Mouse (Mus musculus) inflammation-experienced regulatory T-cells, adult 6 months (primary cell): ENCODE data around the gene Camkmt. TPM values are rescaled to one million over a fixed set of nuclear protein-coding genes. Genes with fewer than 3 reads are reported as not detected.

Experiments
- ATAC-seq: one replicate; pipeline ENCODE4 v1.8.0; 2017
- polyA plus RNA-seq, 3 experiments: library from polyadenylated mRNA; unstranded; fragments of 100-300 nt; shearing (Covaris generic); gene quantifications; one replicate each; pipeline ENCODE4 v1.2.1; 2017

The Camkmt gene
- polyA plus RNA-seq, 3 experiments from 2014 or later, result 5.6 to 10.0 (median 10.0) TPM

- ATAC-seq, result no peak
Observed at GRCm38 (mm10) chr17:85171951-85172350, 81.6 kb downstream of the Camkmt start.

- ATAC-seq, result no peak
Observed at GRCm38 (mm10) chr17:85177231-85177630, 86.9 kb downstream of the Camkmt start.

GRCm38 (mm10) chr17:85180471-85181060 lies 90.2 kb downstream of the Camkmt start:
- no peak for ATAC-seq

DNA sequence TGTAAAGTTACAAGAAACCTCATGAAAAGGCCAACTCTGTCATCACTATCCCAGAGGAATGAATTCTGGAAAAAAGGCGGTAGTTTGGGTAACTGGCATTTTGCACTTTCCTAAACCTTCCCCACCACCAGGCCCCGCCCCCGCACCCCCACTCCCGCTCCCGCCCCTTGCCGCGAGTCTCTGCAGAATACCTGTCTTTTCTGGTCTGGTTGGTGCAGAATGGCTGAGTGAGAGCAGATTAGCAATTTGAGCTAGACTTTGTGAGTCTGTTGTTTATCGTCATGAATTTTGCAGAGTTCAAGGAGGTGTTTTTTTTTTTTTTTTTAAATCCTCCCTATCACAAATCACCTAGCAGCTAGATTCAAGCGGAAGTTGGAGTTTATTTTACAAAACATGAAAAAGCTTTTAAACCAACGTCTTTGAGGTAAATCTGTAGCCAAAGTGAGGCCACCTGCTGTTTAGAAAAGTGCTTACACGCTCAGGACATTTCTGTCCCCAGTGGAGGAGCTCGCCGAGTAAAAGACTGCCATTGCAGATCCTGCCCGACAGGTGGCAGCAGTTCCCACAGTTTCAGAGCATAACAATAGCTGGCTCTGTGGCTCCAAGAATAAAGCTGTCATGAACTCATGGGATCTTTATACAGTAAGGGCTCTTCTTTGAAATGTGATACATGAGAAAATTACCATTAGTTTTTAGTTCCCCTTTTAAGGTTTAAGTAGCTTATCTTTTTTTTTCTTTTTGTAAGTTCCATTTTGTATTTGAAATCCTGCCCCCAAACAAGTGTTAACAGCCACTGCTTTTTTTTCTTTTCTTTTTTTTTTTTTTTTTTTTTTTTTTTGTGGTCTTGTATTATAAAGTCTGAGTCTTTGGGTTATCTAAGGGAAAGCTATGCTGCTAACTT lies 99.1 kb downstream of the Camkmt start:
- peak; percentile 97 for ATAC-seq

- no peak for ATAC-seq
Observed at GRCm38 (mm10) chr17:85190128-85190435, 99.7 kb downstream of the Camkmt start.

- no peak for ATAC-seq
Observed at GRCm38 (mm10) chr17:85193294-85193693, 102.9 kb downstream of the Camkmt start.

DNA sequence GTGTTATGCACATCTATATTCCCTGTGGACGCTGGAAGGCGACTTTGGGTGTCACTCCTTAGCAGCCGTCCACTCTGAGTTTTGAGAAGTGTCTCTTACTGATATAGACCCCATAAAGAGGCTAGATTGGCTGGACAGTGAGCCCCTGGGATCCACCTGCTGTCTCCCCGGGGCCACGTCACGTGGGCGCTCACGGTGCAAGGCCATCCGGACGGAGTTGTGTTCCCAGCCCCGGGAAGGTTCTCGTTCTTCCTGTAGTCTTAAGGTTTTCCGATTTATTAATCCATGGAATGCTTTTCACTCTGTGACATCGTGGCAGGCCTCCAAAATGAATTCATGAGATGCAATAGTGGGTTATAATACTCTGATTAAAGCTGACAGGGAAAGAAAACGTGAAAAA lies 108.4 kb downstream of the Camkmt start:
- no peak for ATAC-seq

- ATAC-seq, result no peak
Observed at GRCm38 (mm10) chr17:85199321-85199720, 109.0 kb downstream of the Camkmt start.

GRCm38 (mm10) chr17:85218054-85218453 lies 127.7 kb downstream of the Camkmt start:
- ATAC-seq, result no peak

DNA sequence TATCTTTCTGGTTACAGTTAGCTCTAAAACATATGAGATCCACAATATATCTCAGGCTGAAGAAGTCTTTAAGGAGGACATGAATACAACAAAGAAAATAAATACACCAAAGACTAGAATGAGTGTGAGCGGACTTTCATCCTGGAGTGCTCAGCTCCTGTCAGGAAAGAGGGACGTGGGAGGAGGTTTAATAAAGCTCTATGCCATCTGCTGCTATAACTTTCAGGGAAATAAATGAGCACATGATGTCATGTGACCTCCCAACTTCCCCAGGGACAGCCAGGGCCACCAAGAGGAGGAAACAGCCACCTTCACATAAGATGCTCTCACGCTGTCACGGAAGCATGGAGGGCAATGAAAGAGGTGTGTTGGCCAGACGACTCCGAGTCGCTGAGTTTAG lies 151.8 kb downstream of the Camkmt start:
- no peak for ATAC-seq

DNA sequence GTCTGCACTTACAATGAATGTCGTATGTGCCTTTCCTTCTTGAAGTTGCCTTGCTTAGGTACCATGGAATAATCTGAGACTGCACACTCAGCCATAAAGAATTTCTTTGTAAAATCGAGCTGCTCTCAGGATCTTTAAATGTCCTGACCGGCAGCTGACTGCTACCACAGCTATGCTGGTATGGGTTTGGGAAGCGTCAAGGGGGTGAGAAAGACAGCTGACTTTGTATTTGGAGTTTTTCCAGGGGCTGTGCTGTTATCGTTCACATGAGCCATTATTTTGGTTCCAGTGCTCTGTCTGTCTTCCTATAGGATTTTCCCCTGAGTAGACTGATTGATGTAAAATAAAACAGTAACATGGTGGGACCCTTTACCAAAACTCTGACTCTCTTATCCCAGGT lies 158.6 kb downstream of the Camkmt start:
- ATAC-seq, result no peak

DNA sequence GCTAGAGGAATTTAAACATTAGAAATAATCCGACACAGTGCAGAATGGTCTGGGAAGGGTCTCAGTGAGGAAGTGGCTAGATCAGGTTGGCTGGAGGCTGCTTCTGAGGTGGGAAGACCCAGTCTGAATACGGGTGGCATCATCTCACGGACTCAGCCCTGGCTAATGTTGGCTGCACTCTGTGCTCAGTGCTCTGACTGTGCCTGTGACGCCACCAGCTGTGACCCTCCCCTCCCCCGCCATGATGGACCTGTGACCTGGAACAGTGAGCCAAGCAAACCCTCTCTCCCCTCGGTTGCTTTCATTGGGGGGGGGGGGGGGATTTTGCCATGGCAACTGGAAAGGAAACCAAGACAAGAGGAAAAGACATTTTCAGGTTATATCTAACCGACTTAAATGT lies 159.4 kb downstream of the Camkmt start:
- ATAC-seq, result no peak

DNA sequence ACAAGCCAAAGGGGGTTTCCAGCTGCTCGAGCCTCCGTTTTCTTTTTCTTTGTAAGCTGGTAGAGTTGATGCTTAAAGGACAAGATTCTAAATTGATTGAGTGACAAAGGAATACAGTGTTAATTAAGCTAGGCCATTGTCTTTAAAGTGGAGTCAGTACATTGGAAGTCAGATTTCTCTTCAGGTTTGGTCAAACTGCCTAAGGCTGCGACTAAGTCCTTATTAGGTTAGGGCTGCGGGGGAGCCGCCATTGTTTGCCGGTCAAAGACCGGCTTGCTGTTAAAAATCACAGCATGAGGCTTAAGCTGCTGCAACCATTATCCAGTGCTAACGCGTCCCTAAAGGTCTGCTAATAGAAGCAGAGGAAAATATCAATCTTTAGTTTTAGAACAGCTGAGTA lies 166.6 kb downstream of the Camkmt start:
- no peak for ATAC-seq

DNA sequence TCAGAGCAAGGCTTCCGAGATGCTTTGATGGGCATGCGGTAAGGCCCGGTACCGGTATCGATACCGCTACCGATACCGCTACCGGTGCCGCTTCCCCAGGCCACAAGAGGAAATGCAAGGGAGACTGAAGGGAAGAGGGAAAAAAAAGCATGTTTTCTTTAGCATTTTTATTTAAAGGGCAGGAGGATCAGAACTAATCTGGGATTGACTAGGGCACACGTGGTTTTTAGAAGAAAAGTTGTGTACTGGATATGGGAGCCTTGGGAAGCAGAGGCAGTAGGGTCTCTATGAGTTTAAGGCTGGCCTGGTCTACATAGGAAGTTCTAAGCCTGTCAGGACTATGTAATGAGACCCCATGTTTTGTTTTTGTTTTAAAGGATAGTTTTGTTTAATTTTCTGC lies 167.0 kb downstream of the Camkmt start:
- no peak for ATAC-seq

- ATAC-seq, result no peak
Observed at GRCm38 (mm10) chr17:85258703-85259341, 168.5 kb downstream of the Camkmt start.

DNA sequence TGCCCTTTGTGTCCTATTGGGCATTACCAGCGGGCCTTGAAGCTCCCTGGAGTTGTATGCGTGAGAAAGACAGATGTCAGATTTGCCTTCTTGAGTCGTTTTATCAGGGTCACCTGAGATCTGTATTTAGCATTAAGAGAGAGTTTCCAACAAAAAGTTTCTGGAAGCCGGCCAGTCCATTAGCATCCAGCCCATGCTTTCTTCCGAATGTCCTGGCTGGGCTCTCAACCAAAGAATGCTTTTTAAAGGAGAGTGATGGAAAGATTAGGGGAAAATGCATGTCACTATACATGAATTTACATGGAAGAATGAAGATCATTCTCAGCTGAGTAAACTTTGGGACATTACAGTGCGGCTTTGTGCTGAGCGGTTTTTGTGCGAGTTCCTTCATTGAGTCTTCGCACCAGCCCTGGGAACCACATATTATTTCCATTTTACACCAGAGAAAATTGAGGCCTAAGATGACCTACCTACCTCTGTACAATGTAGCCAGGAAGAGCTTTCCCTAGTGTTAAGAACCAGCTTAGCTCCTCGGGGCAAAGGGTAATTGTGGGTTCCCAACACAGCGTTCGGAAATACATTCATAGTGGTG lies 176.6 kb downstream of the Camkmt start:
- no peak for ATAC-seq

DNA sequence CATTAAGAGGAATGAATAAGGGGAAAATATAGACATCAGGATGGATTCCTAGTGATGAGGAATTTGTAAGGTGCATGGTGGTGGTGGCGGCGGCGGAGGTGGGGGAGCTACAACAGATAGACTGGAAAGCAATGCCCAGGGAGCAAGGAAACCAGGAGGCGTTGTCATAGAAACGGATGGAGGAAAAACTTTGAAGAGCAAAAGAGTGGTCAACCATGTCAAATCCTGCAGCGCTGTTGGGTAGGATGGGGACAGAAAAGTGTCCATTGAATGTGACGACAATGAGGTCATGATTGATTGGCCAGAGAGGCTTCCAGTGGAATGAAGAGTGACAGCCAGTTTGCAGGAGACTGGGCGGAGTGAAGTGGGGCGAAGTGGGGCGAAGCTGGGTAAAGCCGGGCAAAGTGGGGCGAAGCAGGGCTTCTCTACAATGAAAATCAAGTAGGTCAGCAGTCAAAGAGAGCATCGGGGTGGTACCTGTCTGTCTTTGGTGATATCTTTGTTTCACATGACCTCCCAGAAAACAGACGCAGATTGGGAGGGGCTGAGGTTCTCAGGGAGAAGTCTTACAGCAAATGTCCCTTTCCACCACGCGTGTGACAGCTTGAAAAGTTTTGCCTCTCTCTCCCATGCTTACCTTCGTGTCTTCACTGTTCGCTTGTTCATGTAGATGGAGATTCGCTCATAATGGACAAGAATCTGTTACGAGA lies 181.3 kb downstream of the Camkmt start:
- no peak for ATAC-seq

DNA sequence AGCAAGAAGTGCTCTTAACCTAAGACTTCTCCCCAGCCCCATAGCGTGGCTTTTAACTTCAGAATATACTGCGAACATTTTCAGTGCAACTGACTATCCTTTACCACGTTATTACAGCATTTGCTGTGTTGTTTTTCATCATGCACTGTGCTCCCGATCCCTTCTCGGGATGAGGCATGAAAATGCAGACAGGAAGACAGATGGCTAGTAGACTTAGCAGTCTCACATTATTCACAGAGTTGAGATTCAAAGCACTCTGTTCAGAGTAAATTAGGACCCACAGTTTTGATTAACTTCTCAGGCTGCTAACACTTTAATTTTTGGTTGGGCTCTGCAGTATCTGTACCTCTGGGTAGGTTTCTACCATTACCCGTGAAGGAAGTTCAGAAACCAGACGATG lies 189.4 kb downstream of the Camkmt start:
- ATAC-seq, result no peak

DNA sequence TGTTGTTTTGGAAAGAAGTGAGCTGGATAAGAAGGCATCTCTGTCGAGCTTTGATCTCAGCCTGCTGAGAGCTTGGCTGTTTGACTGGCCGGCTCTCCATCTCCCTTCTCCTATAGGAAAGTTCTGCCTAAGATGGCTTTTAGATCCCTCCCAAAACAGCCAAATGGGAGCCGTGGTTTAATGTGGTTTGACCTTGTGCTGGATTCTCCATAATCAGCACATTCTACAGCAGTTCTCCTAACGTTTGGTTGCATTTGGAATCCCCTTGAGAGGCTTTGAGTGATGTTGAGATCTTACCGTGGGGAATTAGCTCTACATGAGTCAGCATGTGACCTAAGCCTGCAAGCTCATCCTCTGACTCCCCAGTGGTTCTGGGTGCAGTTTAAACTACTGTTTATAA lies 192.1 kb downstream of the Camkmt start:
- ATAC-seq, result no peak

- ATAC-seq, result no peak
Observed at GRCm38 (mm10) chr17:85291154-85291553, 200.8 kb downstream of the Camkmt start.

DNA sequence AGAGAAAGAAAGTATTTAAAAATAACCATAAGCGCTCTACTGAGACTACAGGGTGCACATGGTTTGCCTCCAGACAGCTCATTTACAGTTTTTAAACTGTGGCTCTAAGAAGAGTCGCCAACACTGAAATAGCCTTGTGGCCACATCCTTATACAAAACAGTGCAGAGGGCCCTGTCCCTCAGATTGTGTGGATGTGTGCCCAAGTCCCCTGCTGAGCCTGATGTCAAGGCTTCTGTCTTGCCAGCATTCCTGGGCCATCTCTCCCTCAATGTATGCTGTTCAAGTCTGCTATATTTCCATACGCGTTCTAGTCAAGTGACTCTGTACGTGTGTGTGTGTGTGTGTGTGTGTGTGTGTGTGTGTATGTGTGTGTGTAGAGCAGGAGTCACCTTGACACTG lies 201.2 kb downstream of the Camkmt start:
- ATAC-seq, result no peak

GRCm38 (mm10) chr17:85292276-85292675 lies 201.9 kb downstream of the Camkmt start:
- ATAC-seq, result no peak

GRCm38 (mm10) chr17:85303686-85304085 lies 213.3 kb downstream of the Camkmt start:
- ATAC-seq, result no peak
